Mouse (Mus musculus) small intestine, adult 2 months (tissue): ENCODE measurements around the gene Mmp14.

Source experiments
- CTCF ChIP-seq: fragments of 200-500 bp; IDR thresholded peaks from 2 replicates; pipeline ENCODE4 v1.5.1; 2012; ENCODE audit warnings: low read depth, mild to moderate bottlenecking, control low read depth, inconsistent platforms, low read length, moderate library complexity, mixed read lengths; ENCODE audit not compliant: insufficient replicate concordance, insufficient read length; ENCODE audit errors: extremely low read depth
- POLR2A ChIP-seq: fragments of 200-500 bp; IDR thresholded peaks from 2 replicates; pipeline ENCODE4 v1.6.1; 2012; ENCODE audit warnings: low read depth, mild to moderate bottlenecking, control low read depth, inconsistent platforms, low read length, moderate library complexity

GRCm38 (mm10) chr14:54487732-54488131 is 56.3 kb downstream of the Mmp14 start:
- TF ChIP-seq POLR2A, result no peak
- TF ChIP-seq CTCF, result no peak
